Mouse (Mus musculus): ENCODE results near the gene Vav3. TPM values are rescaled to one million over a fixed set of nuclear protein-coding genes. Genes with fewer than 3 reads are reported as not detected.

Gene Vav3
- 0.95 TPM for polyA plus RNA-seq (2014; fragmentation: Illumina TruSeq; extraction: RNeasy Lipid Tissue Mini Kit (QIAGEN cat#74804); ENCODE audit: low read depth, low replicate concordance)

GRCm38 (mm10) chr3:109340274-109341070, at the start of gene Vav3:
Vav3 (plus strand) TSS chr3:109340653.

Other genes with a start within 250 kb of the Vav3 start
- 2.3 TPM for gene Slc25a24, start 217.5 kb upstream of the Vav3 start, polyA plus RNA-seq (2014; fragmentation: Illumina TruSeq; extraction: RNeasy Lipid Tissue Mini Kit (QIAGEN cat#74804); ENCODE audit: low read depth, low replicate concordance)

Data from liver, adult 10 weeks (tissue).